Mouse (Mus musculus): Measurements from ENCODE around the gene Bhlhe41.

DNA sequence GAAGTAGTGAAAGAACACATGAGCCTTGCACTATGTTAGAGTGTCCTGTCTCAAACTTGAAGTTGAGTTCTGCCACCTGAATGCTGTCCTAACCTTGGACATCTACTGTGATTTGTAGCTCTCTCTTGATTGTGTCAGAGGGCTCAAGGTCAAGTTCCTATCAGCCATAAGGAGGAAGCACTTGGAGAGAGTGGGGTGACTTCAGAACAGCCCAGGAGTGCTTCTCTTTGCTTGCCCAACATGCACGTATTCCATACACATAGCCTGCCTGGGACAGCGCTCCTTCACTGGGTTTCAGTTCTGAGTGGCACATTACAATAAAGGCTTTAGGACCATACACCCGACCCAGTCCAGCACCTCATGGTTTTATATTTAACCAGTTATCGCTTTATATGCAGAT lies 19.7 kb upstream of the Bhlhe41 start:
- TF ChIP-seq CTCF (IDR thresholded peaks at IDR 0.05; ENCODE audit: low read depth), result no peak
- no peak for TF ChIP-seq EP300 (IDR thresholded peaks at IDR 0.05; ENCODE audit: low read depth)
